Mouse (Mus musculus) liver, embryonic 14.5 days (tissue): ENCODE results near the gene Dap.

Source experiments
- CTCF ChIP-seq: IDR thresholded peaks from 2 replicates; pipeline ENCODE4 v1.5.1; 2016; ENCODE audit warnings: antibody characterized with exemption, low read depth, control low read depth
- EP300 ChIP-seq: IDR thresholded peaks from 2 replicates; pipeline ENCODE4 v1.6.1; 2016; ENCODE audit warnings: antibody characterized with exemption, low read depth

DNA sequence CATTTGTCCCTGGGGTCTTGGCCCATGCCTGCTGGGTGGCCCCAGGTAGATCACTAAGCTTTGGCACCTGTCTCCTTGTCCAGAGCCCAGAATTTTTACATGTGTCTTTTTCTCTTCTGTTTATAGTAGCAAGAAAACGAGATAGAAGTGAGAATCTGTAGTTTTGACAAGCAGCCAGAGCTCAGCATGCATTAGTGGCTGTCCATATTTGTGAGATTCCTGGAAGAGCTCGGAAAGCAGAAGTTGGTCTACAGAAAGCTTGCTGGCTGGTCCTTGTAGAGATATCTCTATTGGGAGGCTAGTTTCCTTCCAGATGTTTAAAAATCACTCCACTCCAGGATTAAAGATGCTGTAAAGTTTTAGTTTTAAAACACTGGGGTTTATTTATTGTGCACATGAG, 25.9 kb downstream of the Dap start:
- no peak for TF ChIP-seq CTCF
- no peak for TF ChIP-seq EP300
